In genomic region chr5:34538527-34538926, GRCm38 (mm10) we compare ENCODE assay signal across 1 mouse cellular context.
TF ChIP-seq lines count a peak whose summit lies in the region.

No protein-coding gene starts in this region.

TF ChIP-seq in CH12.LX, 34 proteins besides CTCF, POLR2A, EP300 and RAD21 (continued from another document):
- no peak for TF ChIP-seq HCFC1 (IDR thresholded peaks at IDR 0.05; ENCODE audit: low read depth, low read length)
- TF ChIP-seq BHLHE40 (IDR thresholded peaks at IDR 0.05; ENCODE audit: low read depth, low read length): no peak
- no peak for TF ChIP-seq MYC (IDR thresholded peaks at IDR 0.05; ENCODE audit: low read depth, low read length)
